Mouse (Mus musculus): Measurements from ENCODE around the gene Atg3. TPM values are rescaled to one million over a fixed set of nuclear protein-coding genes. Genes with fewer than 3 reads are reported as not detected.

The Atg3 gene
- polyA plus RNA-seq, 1 experiment from 2014 or later, result 35.8 TPM

- ATAC-seq (replicated peaks; ENCODE audit: insufficient number of reproducible peaks, low FRiP score, low TSS enrichment, low read depth) (no peak), DNase-seq (ENCODE audit: low spot score) (no peak)
- Histone ChIP-seq H3K4me2 (ENCODE audit: low read depth, low read length) (no peak overlapping the region), H3K27ac (replicated peaks; ENCODE audit: low read depth, low read length) (no peak overlapping the region), H3K4me1 (ENCODE audit: control insufficient read depth, insufficient read depth, low read length) (no peaks in the 10 kb centered on the region), H3K27me3 (ENCODE audit: control insufficient read depth, insufficient read depth, low read length) (no peaks in the 10 kb centered on the region), H3K4me3 (ENCODE audit: low read depth, low read length) (no peak overlapping the region), H3K9me3 (replicated peaks; ENCODE audit: control insufficient read depth, low read length) (no peaks in the 10 kb centered on the region), H3K36me3 (replicated peaks; ENCODE audit: control insufficient read depth, insufficient read depth, low read depth, low read length) (no peaks in the 10 kb centered on the region), H3K9ac (replicated peaks; ENCODE audit: low read length) (no peak overlapping the region)
- 91% methylated on average over 3 of the region's 3 CpGs for WGBS
These were observed 64.2 kb downstream of the Atg3 start for GRCm38 (mm10) chr16:45222771-45223170.

DNA sequence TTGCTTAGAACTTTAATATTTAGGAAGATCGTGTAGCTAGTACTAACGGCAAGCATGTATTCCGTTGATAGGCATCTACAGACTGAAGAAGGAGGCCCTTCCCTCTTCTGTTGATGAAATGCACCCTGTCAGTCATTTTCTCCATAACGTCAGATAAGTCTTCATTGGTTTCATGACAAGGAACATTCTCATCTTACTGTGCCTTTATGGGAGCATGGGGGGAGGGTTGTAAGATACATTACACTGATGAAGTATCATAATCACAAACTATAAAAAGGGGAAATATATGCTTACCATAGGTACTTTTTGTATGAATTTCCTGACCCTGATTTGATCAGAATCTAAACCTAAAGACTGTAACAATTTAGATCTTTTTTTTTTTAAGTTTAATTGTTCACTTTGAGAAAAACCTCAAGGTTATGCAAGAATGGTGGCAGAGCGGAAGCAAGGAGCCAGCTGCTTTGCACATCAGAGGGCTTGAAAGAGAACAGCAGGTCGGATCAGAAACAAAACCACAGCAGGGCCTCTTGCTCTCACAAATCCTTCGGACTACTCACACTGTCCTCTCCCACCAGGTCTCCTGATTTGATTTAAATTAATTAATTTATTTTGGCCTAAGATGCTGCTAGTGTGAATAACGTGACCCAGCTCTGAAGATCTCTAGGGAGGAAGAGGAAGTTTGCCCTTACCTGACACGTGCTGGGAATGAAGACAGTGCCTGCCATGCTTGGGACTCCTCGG lies 65.2 kb downstream of the Atg3 start, which contains the start of gene Btla:
Gene Btla, plus strand, starts transcription at position 668 of the 741 bp plus-strand sequence.
- ATAC-seq (replicated peaks; ENCODE audit: insufficient number of reproducible peaks, low FRiP score, low TSS enrichment, low read depth) (no peak), DNase-seq (ENCODE audit: low spot score) (no peak)
- Histone ChIP-seq H3K4me2 (ENCODE audit: low read depth, low read length) (no peak within 1 kb of the TSS), H3K36me3 (replicated peaks; ENCODE audit: control insufficient read depth, insufficient read depth, low read depth, low read length) (no peaks in the 10 kb centered on the region), H3K9me3 (replicated peaks; ENCODE audit: control insufficient read depth, low read length) (no peaks in the 10 kb centered on the region), H3K27ac (replicated peaks; ENCODE audit: low read depth, low read length) (no peak within 1 kb of the TSS), H3K9ac (replicated peaks; ENCODE audit: low read length) (no peak within 1 kb of the TSS), H3K27me3 (ENCODE audit: control insufficient read depth, insufficient read depth, low read length) (no peaks in the 10 kb centered on the region), H3K4me1 (ENCODE audit: control insufficient read depth, insufficient read depth, low read length) (no peaks in the 10 kb centered on the region), H3K4me3 (ENCODE audit: low read depth, low read length) (no peak within 1 kb of the TSS)
- WGBS, result 48% methylated on average over 10 of the region's 10 CpGs

- Histone ChIP-seq H3K9me3 (replicated peaks; ENCODE audit: control insufficient read depth, low read length) (no peaks in the 10 kb centered on the region), H3K36me3 (replicated peaks; ENCODE audit: control insufficient read depth, insufficient read depth, low read depth, low read length) (no peaks in the 10 kb centered on the region), H3K4me2 (ENCODE audit: low read depth, low read length) (no peak overlapping the region), H3K27me3 (ENCODE audit: control insufficient read depth, insufficient read depth, low read length) (no peaks in the 10 kb centered on the region), H3K4me3 (ENCODE audit: low read depth, low read length) (no peak overlapping the region), H3K9ac (replicated peaks; ENCODE audit: low read length) (no peak overlapping the region), H3K4me1 (ENCODE audit: control insufficient read depth, insufficient read depth, low read length) (no peaks in the 10 kb centered on the region), H3K27ac (replicated peaks; ENCODE audit: low read depth, low read length) (no peak overlapping the region)
- WGBS, result 63% methylated on average over 4 of the region's 4 CpGs
- ATAC-seq (replicated peaks; ENCODE audit: insufficient number of reproducible peaks, low FRiP score, low TSS enrichment, low read depth) (no peak), DNase-seq (ENCODE audit: low spot score) (no peak)
These were observed 65.9 kb downstream of the Atg3 start for GRCm38 (mm10) chr16:45224431-45225008.

GRCm38 (mm10) chr16:45227002-45227401 lies 68.4 kb downstream of the Atg3 start:
- no peak for ATAC-seq (replicated peaks; ENCODE audit: insufficient number of reproducible peaks, low FRiP score, low TSS enrichment, low read depth)
- Histone ChIP-seq H3K9me3 (replicated peaks; ENCODE audit: control insufficient read depth, low read length) (no peaks in the 10 kb centered on the region), H3K9ac (replicated peaks; ENCODE audit: low read length) (no peak overlapping the region), H3K4me3 (ENCODE audit: low read depth, low read length) (no peak overlapping the region), H3K27ac (replicated peaks; ENCODE audit: low read depth, low read length) (no peak overlapping the region), H3K36me3 (replicated peaks; ENCODE audit: control insufficient read depth, insufficient read depth, low read depth, low read length) (no peaks in the 10 kb centered on the region), H3K4me1 (ENCODE audit: control insufficient read depth, insufficient read depth, low read length) (no peaks in the 10 kb centered on the region), H3K27me3 (ENCODE audit: control insufficient read depth, insufficient read depth, low read length) (no peaks in the 10 kb centered on the region), H3K4me2 (ENCODE audit: low read depth, low read length) (no peak overlapping the region)
- WGBS, result 79% methylated on average over 1 of the region's 1 CpGs
- DNase-seq (ENCODE audit: low spot score), result no peak

GRCm38 (mm10) chr16:45231296-45231695 lies 72.7 kb downstream of the Atg3 start:
- Histone ChIP-seq H3K4me2 (ENCODE audit: low read depth, low read length) (no peak overlapping the region), H3K27me3 (ENCODE audit: control insufficient read depth, insufficient read depth, low read length) (no peaks in the 10 kb centered on the region), H3K4me3 (ENCODE audit: low read depth, low read length) (no peak overlapping the region), H3K36me3 (replicated peaks; ENCODE audit: control insufficient read depth, insufficient read depth, low read depth, low read length) (no peaks in the 10 kb centered on the region), H3K9ac (replicated peaks; ENCODE audit: low read length) (no peak overlapping the region), H3K9me3 (replicated peaks; ENCODE audit: control insufficient read depth, low read length) (no peaks in the 10 kb centered on the region), H3K4me1 (ENCODE audit: control insufficient read depth, insufficient read depth, low read length) (no peaks in the 10 kb centered on the region), H3K27ac (replicated peaks; ENCODE audit: low read depth, low read length) (no peak overlapping the region)
- WGBS, result 89% methylated on average over 1 of the region's 1 CpGs
- ATAC-seq (replicated peaks; ENCODE audit: insufficient number of reproducible peaks, low FRiP score, low TSS enrichment, low read depth) (no peak), DNase-seq (ENCODE audit: low spot score) (no peak)

DNA sequence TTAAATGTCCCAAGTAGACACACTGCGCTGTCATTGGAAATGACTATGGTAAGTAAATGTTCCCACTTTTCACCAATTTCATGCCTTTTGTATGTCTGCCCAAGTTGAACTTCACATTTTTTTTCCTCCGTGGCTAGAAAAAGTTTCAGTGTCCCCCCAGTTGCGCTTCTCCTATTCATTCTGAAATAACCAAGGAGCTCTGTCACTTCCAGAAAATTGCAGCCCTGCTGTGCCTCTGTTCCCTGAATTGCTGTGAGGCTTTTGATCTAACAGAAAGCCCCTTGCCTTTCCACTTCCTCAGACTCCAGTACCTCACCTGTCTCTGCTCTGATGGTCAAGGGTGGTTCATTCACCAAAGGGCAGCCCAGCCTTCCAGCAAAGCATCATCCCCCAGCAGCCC lies 74.4 kb downstream of the Atg3 start:
- H3K27ac ChIP-seq (replicated peaks; ENCODE audit: low read depth, low read length), result no peak overlapping the region
- WGBS, result 71% methylated on average over 3 of the region's 3 CpGs
- H3K4me1 ChIP-seq (ENCODE audit: control insufficient read depth, insufficient read depth, low read length), result no peaks in the 10 kb centered on the region
- DNase-seq (ENCODE audit: low spot score), result no peak
- no peaks in the 10 kb centered on the region for H3K27me3 ChIP-seq (ENCODE audit: control insufficient read depth, insufficient read depth, low read length)
- no peaks in the 10 kb centered on the region for H3K36me3 ChIP-seq (replicated peaks; ENCODE audit: control insufficient read depth, insufficient read depth, low read depth, low read length)
- H3K4me3 ChIP-seq (ENCODE audit: low read depth, low read length), result no peak overlapping the region
- no peak overlapping the region for H3K4me2 ChIP-seq (ENCODE audit: low read depth, low read length)
- no peak overlapping the region for H3K9ac ChIP-seq (replicated peaks; ENCODE audit: low read length)
- no peaks in the 10 kb centered on the region for H3K9me3 ChIP-seq (replicated peaks; ENCODE audit: control insufficient read depth, low read length)
- no peak for ATAC-seq (replicated peaks; ENCODE audit: insufficient number of reproducible peaks, low FRiP score, low TSS enrichment, low read depth)

Other genes with a start within 250 kb of the Atg3 start
- gene Cd200r3, start 215.1 kb upstream of the Atg3 start, polyA plus RNA-seq (2014; fragmentation: Nextera tagmentation; extraction: Ambion mirVana), result not detected in 2 replicates
- gene Ccdc80, start 65.4 kb upstream of the Atg3 start, polyA plus RNA-seq (2014; fragmentation: Nextera tagmentation; extraction: Ambion mirVana), result 25.0 and 26.0 TPM in 2 replicates
- gene Slc35a5, start 79 bp upstream of the Atg3 start, polyA plus RNA-seq (2014; fragmentation: Nextera tagmentation; extraction: Ambion mirVana), result 13.0 and 16.4 TPM in 2 replicates
- gene Btla, start 65.5 kb downstream of the Atg3 start, polyA plus RNA-seq (2014; fragmentation: Nextera tagmentation; extraction: Ambion mirVana), result 0.38 and 0.75 TPM in 2 replicates